Mouse (Mus musculus) forebrain, postnatal 0 days (tissue): ENCODE data around the gene Txndc12. TPM values are rescaled to one million over a fixed set of nuclear protein-coding genes. Genes with fewer than 3 reads are reported as not detected.

Experiments
- ATAC-seq: fragments of 200-750 bp; cut with Nextera tagmentation; 2 replicates; pipeline ENCODE4 v1.8.0; 2017; ENCODE audit warnings: mild to moderate bottlenecking, moderate library complexity
- DNase-seq: peaks from one replicate; pipeline ENCODE4 v3.0.0-alpha.2; 2015
- H3K27ac ChIP-seq: fragments of 300-500 bp; sonication (generic); 2 replicates; pipeline ENCODE4 v1.5.1; 2014; ENCODE audit warnings: low read depth, mild to moderate bottlenecking, antibody characterized with exemption, low read length, moderate library complexity, mixed read lengths
- H3K27me3 ChIP-seq: fragments of 300-500 bp; sonication (generic); 2 replicates; pipeline ENCODE4 v1.6.1; 2014; ENCODE audit warnings: mild to moderate bottlenecking, low read length, mixed read lengths; ENCODE audit not compliant: insufficient read depth
- H3K36me3 ChIP-seq: fragments of 300-500 bp; sonication (generic); 2 replicates; pipeline ENCODE4 v1.6.1; 2014; ENCODE audit warnings: mild to moderate bottlenecking, moderate library complexity; ENCODE audit not compliant: insufficient read depth
- H3K4me1 ChIP-seq: fragments of 300-500 bp; sonication (generic); 2 replicates; pipeline ENCODE4 v1.6.1; 2014; ENCODE audit warnings: antibody characterized with exemption; ENCODE audit not compliant: insufficient read depth
- H3K4me2 ChIP-seq: fragments of 300-500 bp; sonication (generic); 2 replicates; pipeline ENCODE4 v1.6.1; 2014; ENCODE audit warnings: low read depth, mild to moderate bottlenecking, moderate library complexity
- H3K4me3 ChIP-seq: fragments of 300-500 bp; sonication (generic); 2 replicates; pipeline ENCODE4 v1.5.1; 2014; ENCODE audit warnings: low read depth, low read length, mixed read lengths
- H3K9ac ChIP-seq: fragments of 300-500 bp; sonication (generic); 2 replicates; pipeline ENCODE4 v1.6.1; 2014; ENCODE audit warnings: mild to moderate bottlenecking
- H3K9me3 ChIP-seq: fragments of 300-500 bp; sonication (generic); 2 replicates; pipeline ENCODE4 v1.6.1; 2016; ENCODE audit warnings: low read length
- CTCF ChIP-seq: sonication (generic); IDR thresholded peaks from 2 replicates; pipeline ENCODE4 v1.5.1; 2016; ENCODE audit warnings: antibody characterized with exemption, control low read depth, low read depth
- WGBS: fragments of 180-500 bp; shearing (Covaris S2); extraction: QIAGEN DNeasy Blood & Tissue Kit; methylation state at CpG from one replicate; pipeline ENCODE4 v1.1.7; 2014; 5-methylcytosine and 5-hydroxymethylcytosine counted together
- polyA plus RNA-seq: library from polyadenylated mRNA; unstranded; fragments of >200 nt; fragmentation: Nextera tagmentation; extraction: Ambion mirVana; gene quantifications from 2 replicates; pipeline ENCODE4 v1.2.1, GENCODE M21; 2015
- total RNA-seq: library from RNA; depleted of rRNA; stranded (reverse); fragments of >200 nt; gene quantifications from 2 replicates; pipeline ENCODE4 v1.2.3, GENCODE M21; 2014

Txndc12 gene
- total and polyA plus RNA-seq, 2 experiments from 2014 or later = 54.0 to 65.1 TPM

DNA sequence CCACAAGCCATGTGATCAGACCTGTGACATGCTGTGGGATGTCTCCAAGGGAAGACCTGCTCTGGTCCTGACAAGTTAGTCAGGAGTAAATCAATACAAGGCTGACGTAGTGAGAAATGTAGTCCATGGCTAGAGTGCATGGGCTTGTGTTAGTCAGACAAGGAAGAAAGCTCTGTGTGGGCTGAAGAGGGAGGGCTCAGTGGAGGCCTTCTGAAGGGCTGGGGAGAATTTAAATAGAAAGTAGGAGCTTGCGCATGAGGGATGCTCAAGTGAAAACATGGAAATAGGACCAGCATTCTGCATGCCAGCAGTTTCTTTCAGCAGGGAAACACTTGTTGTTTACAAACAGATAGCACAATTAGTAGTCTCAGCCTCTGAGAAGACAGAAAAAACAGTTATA, 30.9 kb upstream of the Txndc12 start:
- no peak for DNase-seq
- ATAC-seq = no peak
- Histone ChIP-seq H3K4me1 (no peaks in the 10 kb centered on the region), H3K9me3 (no peaks in the 10 kb centered on the region), H3K27ac (no peak overlapping the region), H3K36me3 (no peaks in the 10 kb centered on the region), H3K4me3 (no peak overlapping the region), H3K4me2 (no peak overlapping the region), H3K27me3 (no peaks in the 10 kb centered on the region), H3K9ac (no peak overlapping the region)
- no peak for TF ChIP-seq CTCF
- 74% methylated on average over 2 of the region's 2 CpGs for WGBS

GRCm38 (mm10) chr4:108811142-108811541, 23.3 kb upstream of the Txndc12 start:
- Histone ChIP-seq H3K4me3 (no peak overlapping the region), H3K4me1 (no peaks in the 10 kb centered on the region), H3K4me2 (no peak overlapping the region), H3K27ac (no peak overlapping the region), H3K9me3 (no peaks in the 10 kb centered on the region), H3K36me3 (peaks cover 10% of the 10 kb centered on the region; the same call in 1 of the 2 replicates), H3K27me3 (no peaks in the 10 kb centered on the region), H3K9ac (no peak overlapping the region)
- no peak for TF ChIP-seq CTCF
- no peak for DNase-seq
- 71% methylated on average over 4 of the region's 4 CpGs for WGBS
- 0 out of 2 replicates have a peak, but pooled peaks have one; percentile 20 for ATAC-seq

GRCm38 (mm10) chr4:108811550-108811949, 22.9 kb upstream of the Txndc12 start:
- peak; percentile 36 for ATAC-seq
- no peaks in the 10 kb centered on the region for H3K9me3 ChIP-seq
- peaks cover 10% of the 10 kb centered on the region; the same call in 1 of the 2 replicates for H3K36me3 ChIP-seq
- no peak overlapping the region for H3K27ac ChIP-seq
- no peak for TF ChIP-seq CTCF
- no peaks in the 10 kb centered on the region for H3K27me3 ChIP-seq
- no peak overlapping the region for H3K4me2 ChIP-seq
- no peak overlapping the region for H3K4me3 ChIP-seq
- H3K9ac ChIP-seq = no peak overlapping the region
- no peak for DNase-seq
- H3K4me1 ChIP-seq = no peaks in the 10 kb centered on the region
- WGBS = 67% methylated on average over 6 of the region's 6 CpGs

DNA sequence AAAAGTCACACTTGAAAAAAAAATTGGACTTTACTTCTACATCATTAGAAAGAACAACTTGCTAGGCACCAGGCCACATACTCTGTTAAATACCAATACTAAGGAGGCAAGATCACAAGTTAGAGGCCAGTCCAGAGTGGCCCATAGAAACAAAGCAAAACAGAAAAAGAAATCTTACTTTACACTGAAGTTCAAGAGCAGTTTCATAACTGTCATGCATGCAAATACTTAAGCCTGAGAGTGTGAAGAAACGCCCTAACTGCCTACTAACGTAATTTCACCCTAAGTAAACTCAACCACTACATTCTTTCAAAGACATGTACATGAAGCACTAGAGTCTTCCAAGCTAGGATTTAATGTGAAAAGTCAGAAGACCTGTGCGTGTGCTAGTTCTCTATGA, 8.7 kb upstream of the Txndc12 start:
- no peak overlapping the region for H3K27ac ChIP-seq
- H3K4me1 ChIP-seq = no peaks in the 10 kb centered on the region
- no peak overlapping the region for H3K9ac ChIP-seq
- H3K36me3 ChIP-seq = peaks cover 39% of the 10 kb centered on the region
- ATAC-seq = no peak
- DNase-seq = no peak
- no peak overlapping the region for H3K4me3 ChIP-seq
- H3K4me2 ChIP-seq = no peak overlapping the region
- H3K27me3 ChIP-seq = no peaks in the 10 kb centered on the region
- WGBS = 92% methylated on average over 3 of the region's 3 CpGs
- no peaks in the 10 kb centered on the region for H3K9me3 ChIP-seq
- no peak for TF ChIP-seq CTCF

- no peak overlapping the region for H3K27ac ChIP-seq
- 85% methylated on average over 1 of the region's 1 CpGs for WGBS
These were observed 8.3 kb upstream of the Txndc12 start for GRCm38 (mm10) chr4:108826096-108826495.

DNA sequence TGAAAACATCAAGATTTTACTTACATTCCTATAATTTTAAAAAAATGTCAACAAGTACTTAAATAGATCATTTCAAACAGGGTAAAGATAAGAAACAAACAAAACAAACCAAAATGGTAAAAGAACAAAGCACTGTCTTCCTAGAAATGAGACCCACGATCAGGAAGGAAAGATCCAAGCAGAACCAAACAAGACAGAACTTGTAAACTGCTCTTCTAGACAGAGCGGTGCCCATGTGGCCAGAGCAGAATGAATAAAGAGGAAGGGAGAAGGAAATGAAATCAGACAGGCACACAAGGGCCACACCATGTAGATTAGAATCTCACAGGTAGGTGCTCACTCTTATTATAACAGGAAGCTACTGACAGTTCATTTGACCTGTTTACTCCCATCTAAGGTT, 7.8 kb upstream of the Txndc12 start:
- ATAC-seq = no peak
- TF ChIP-seq CTCF = no peak

More at GRCm38 (mm10) chr4:108826096-108826495, 8.3 kb upstream of the Txndc12 start:
- Histone ChIP-seq H3K4me2 (no peak overlapping the region), H3K9me3 (no peaks in the 10 kb centered on the region), H3K27me3 (no peaks in the 10 kb centered on the region), H3K36me3 (peaks cover 39% of the 10 kb centered on the region), H3K4me3 (no peak overlapping the region), H3K9ac (no peak overlapping the region), H3K4me1 (peaks cover 3% of the 10 kb centered on the region; the same call in 1 of the 2 replicates)
- no peak for ATAC-seq
- DNase-seq = no peak
- TF ChIP-seq CTCF = no peak

DNA sequence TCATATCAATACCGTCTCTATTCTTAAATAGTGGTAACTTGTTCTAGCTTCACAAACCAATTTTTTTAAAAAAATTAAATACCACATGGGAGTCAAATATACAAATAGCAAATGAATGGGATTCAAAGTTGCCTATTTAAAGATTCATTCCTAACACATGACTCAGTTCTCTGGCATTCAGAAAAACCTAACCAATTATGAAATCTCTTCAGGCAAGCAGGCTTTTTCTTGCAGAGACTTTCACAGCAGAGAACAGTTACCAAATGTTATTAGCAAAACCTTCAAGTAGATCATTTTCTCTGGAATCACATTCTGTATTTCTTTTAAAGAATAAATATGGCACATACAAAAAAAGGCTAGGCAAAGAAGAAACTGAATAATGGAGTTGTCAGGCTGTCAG, 3.7 kb upstream of the Txndc12 start:
- ATAC-seq (no peak), DNase-seq (no peak)
- H3K36me3 ChIP-seq = 0 out of 2 replicates have a peak, but pooled peaks cover 14% of the 10 kb centered on the region
- H3K27me3 ChIP-seq = no peaks in the 10 kb centered on the region
- TF ChIP-seq CTCF = no peak
- no peak overlapping the region for H3K27ac ChIP-seq
- H3K4me1 ChIP-seq = peaks cover 15% of the 10 kb centered on the region; the same call in 1 of the 2 replicates
- 74% methylated on average over 1 of the region's 1 CpGs for WGBS
- H3K9me3 ChIP-seq = no peaks in the 10 kb centered on the region
- no peak overlapping the region for H3K9ac ChIP-seq
- no peak overlapping the region for H3K4me3 ChIP-seq
- H3K4me2 ChIP-seq = no peak overlapping the region

More for the DNA sequence above, 7.8 kb upstream of the Txndc12 start:
- no peak overlapping the region for H3K4me3 ChIP-seq
- H3K27me3 ChIP-seq = no peaks in the 10 kb centered on the region
- H3K36me3 ChIP-seq = peaks cover 39% of the 10 kb centered on the region
- H3K9ac ChIP-seq = no peak overlapping the region
- 91% methylated on average over 2 of the region's 2 CpGs for WGBS
- H3K9me3 ChIP-seq = no peaks in the 10 kb centered on the region
- H3K4me1 ChIP-seq = peaks cover 6% of the 10 kb centered on the region; the same call in 1 of the 2 replicates
- H3K4me2 ChIP-seq = no peak overlapping the region
- H3K27ac ChIP-seq = no peak overlapping the region
- DNase-seq = no peak
